Mouse (Mus musculus) erythroblast, embryonic 14.5 days (primary cell): ENCODE results near the gene Spag17.

Experiments used
- GATA1 ChIP-seq: IDR thresholded peaks from 2 replicates; pipeline ENCODE4 v1.6.1; 2012; ENCODE audit warnings: low read length, inconsistent platforms, mixed read lengths
- TAL1 ChIP-seq: IDR thresholded peaks from 3 replicates; pipeline ENCODE4 v1.6.1; 2012; ENCODE audit warnings: low read length, inconsistent platforms, mixed read lengths

DNA sequence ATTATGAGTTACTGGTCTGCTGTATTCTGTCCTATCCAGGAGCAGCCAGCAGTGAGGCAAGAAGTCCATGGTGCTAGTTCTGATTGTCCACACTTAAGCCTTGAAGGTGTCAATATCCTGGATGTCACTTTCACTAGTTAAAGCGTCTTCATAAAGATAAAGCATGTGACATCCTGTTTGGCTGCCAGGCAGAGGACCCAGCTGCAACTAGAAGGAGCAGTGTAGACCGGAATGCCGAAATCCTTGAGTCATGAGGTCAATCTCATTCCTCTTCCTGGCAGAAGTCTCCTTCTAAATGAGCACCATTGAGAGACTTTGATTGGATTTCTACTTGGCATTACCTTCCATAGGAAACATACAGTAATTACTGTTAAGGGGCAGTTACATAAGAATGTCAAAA, 295.3 kb downstream of the Spag17 start:
- TF ChIP-seq GATA1 (no peak), TAL1 (no peak)
